Mouse (Mus musculus): Measurements from ENCODE around the gene Mad1l1. TPM values are rescaled to one million over a fixed set of nuclear protein-coding genes. Genes with fewer than 3 reads are reported as not detected.
A peak's percentile ranks its signal among the peaks of the same experiment; 100 is the strongest.

Gene Mad1l1
- total RNA-seq, 2 experiments from 2014 or later: 18.2 to 18.8 TPM

DNA sequence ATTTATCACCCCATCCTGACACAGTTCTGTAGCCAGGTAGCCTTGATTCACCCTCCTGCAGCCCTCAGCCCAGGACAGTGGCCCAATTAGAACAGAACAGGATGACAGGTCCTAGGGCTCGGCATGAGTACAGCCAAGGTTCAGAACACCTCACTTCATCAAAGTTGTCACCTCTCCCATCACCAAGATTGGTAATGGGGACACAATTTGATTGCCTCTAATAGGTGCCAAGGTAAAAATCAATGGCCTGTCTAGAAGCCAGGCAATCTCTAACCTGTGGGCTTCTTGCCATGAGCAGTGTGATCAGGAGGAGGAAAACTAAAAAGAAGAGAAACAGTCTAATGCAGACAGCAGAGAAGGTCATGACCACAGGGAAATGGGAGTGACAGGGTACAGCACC is 216.5 kb downstream of the Mad1l1 start:
- DNase-seq (ENCODE audit: low spot score in 2 of 2): no peak

DNA sequence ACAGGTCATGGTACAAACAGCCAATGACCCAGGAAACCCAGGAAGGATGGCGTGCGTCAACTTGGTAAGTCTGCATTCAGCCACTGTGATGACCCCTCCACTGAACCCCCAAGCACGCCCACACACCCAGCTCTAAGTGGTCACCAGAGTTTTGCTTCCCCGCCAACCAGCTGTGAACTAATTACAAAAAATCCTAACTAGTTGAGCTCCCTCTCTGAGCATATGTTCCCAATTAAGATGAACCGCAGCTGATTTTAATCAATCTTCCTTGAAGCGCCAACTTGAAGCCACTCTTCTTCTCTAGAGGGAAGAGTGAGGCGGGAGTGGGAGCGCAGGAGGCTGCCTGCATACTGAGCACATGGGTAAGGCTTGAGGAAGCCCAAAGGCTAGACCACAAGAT is 218.6 kb downstream of the Mad1l1 start:
- no peak for DNase-seq (ENCODE audit: low spot score in 2 of 2)

DNA sequence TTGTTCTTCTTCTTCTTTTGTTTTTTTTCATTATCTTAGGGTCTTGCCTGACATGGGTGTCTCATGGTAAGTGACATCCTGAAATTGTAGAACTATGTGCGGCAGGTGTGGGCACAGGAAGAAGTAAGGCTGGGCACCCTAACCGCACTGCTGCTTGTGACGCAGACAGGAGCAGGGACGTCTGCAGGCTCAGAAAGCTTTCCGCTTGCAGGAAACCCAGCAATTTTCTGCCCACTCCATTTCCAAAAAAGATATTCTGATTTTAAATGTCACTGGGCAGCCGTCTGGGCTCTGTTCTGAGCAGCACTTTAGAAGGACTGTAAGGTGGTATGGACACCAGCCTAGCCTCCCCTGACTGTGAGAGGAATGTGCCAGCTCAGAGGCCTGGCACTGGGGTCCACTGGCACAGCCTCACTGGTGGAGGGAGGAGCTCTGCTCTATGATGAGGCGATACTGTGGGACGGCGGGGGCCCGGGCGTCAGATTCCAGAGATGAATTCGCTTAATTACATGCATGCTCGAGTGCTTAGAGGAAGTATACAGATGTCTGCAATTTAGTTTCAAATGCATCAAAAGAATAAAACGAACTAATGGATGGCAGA is 219.8 kb downstream of the Mad1l1 start:
- peak in 1 of 2 experiments; percentile 16 for DNase-seq (ENCODE audit: low spot score in 2 of 2)

DNA sequence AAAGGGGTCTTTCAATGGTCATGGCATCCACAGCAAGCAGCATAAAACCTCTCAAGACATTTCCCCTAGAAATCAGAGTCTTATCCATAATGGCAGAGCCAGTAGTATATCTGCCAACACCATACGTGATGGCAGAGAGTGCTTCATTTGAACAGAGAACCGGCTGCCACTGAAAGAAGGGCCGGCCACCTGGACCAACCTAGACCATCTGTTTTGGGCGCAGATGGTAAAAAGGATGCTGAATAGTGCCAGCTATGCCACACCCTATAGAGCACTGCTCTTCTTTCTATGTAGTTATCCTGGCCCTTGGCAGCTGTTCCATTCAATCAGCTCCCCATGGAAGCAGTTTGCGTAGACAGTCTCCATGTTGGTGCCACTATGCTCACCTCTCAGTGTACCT is 222.6 kb downstream of the Mad1l1 start:
- DNase-seq (ENCODE audit: low spot score in 2 of 2): peak; percentile 40 to 61

DNA sequence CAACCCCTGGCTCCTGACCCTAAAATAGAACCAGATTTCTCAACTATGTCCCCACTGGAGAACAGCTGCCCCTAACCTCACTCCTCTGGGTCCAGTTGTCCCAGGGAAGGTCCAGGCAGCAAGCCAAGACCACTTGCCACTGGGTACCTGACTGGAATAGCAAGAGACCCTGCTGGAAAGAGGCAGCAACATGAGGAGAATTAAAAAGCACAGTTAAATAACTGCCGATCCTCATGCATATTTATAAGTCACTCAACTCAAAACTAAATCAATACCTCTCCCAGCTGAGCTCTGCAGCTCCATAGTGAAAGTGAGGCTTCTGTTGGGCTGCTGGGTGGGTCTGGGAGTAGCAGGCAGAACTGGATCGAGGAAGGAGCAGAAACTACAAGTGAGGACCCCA is 226.1 kb downstream of the Mad1l1 start:
- peak; percentile 56 to 89 for DNase-seq (ENCODE audit: low spot score in 2 of 2)

DNA sequence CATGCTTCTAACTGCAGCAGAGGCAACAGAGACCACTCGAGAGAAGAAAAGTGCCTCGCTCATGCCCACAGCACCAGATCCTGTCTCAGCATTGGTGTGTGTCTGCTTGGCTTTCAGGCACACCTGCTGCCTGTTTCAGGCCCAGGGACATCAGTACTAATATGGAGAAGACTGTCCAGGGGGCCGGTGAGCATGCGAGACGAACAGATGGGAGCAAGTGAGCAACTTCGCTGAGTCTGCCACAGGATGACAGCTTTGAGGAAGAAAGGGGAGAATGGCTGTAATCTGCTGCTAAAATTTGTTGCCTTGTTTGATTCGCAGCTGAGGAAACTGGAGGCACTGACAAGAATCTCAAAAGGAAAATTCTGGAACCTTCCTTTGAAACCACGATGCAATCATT is 227.9 kb downstream of the Mad1l1 start:
- peak in 1 of 2 experiments; percentile 33 for DNase-seq (ENCODE audit: low spot score in 2 of 2)

DNA sequence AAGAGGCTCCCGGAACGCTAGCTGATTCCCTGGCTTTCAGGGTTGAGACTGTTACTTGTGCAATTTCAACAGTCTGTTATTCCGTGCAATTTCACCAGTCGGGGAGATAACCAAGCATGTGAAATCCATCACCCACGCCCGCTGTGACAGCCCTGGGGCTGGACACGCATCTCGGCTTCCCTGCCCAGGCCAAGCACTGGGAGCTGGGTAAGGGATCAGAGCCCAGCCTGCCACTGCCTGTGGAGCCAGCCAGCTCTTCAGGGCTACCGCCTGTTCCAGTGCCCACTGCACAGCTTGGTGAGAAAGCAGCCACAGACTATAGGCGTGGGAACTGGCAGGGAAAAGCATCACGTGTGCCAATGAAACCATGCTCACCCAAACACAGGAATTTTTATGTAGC is 229.8 kb downstream of the Mad1l1 start:
- DNase-seq (ENCODE audit: low spot score in 2 of 2): peak; percentile 52 to 70

DNA sequence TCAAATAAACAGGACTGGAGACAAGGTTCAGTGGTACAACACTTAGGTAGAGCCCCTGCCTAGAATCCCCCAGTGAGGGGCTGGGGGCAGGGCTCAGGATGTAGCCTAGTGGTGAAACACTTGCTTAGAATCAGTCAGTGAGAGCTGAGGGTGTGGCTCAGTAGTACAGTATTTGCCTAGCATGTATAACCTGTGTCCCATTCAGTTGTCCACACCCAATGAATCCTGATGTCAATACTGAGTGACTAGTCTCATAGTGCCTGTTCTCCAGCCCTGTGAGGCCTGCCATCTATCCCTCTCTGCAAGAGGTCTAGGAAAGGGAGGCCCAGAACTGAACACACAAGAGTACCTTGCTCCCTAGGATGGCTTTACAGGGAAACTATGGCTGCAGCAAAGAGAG is 232.1 kb downstream of the Mad1l1 start:
- DNase-seq (ENCODE audit: low spot score in 2 of 2): no peak

DNA sequence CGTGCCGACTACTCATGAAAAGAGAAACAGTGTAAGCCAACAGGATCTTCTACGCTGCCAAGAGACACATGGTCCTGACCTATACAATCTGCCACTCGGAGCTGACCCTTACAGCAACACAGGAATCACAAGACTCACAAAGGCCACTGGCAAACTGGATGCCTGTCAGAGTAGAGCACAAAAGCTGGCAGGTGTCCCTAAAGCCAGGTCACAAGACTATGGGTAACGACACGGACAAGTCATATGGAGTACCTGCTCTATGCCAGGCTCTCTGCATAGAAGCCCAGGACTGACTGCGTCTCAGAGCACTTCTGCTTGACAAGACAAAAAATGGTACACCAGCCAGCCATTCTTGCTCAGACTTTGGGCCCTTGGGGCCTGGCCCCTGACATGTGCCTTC is 234.1 kb downstream of the Mad1l1 start:
- DNase-seq (ENCODE audit: low spot score in 2 of 2): no peak

DNA sequence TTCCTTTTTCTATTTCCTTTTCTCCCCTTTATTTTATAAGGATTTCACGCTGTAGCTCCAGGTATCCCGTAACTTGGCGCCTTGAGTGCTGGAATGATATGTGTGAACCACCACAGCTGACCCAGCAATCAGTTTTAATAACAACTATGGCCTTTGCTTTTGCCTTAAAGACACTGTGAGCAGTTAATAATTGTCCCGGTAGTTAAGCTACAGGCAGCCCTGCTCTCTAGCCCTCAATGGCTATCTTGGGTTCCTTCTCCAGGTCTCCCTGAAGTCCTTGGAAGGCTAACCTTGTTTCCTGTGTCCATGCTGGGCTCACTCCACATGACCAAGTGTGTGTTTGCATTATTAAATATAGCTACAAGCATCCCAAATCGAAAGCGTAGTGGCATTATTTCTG is 237.0 kb downstream of the Mad1l1 start:
- DNase-seq (ENCODE audit: low spot score in 2 of 2): no peak

DNA sequence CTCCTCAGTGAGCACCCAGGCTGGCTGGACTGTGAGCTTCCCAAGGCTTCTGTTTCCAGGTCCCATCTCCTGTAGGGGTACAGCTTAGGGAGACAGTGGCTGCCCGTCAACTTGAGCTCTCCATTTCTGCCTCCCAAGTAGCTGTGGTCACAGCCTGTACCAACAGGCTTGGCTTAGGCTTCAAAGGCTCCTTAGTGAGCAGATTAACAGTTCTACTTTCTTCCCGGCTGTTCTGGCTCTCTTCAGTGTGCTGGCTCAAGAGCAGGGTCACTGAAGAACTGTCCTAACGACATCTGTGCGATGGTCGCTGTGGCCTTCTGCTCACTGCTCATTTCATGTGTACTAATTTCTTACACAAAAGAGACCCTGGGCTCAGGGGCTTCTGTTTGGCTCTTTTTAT is 237.4 kb downstream of the Mad1l1 start:
- DNase-seq (ENCODE audit: low spot score in 2 of 2): peak in 1 of 2 experiments; percentile 36

DNA sequence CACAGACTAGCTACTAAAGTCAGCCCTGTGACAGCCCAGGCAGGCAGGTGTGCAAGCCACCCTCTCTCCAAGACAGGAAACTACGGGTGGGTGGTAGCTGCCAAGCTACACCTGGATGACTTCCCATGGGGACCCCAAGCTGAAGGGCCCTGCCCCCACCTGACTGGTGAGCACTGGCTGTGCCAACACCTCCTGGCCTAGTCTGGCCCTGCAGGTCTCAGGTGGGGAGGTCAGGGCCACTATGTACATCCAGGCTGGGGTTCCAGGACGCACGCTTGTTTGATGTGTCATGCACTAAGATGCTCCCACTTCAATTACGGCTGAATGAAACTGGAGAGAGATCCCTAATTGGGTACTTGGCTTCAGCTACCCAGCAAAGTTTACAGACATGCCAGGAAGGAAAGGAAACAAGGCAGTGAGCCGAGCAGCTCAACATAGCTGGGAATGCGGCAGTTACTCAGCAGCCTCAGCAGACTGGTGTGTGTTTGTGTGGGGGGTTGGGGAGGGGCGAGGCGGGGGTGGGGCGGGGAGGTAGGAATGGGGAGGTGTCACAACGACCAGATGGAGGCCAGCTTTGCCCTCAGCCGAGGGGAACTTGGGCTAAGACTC is 239.0 kb downstream of the Mad1l1 start:
- DNase-seq (ENCODE audit: low spot score in 2 of 2): peak in 1 of 2 experiments; percentile 60

DNA sequence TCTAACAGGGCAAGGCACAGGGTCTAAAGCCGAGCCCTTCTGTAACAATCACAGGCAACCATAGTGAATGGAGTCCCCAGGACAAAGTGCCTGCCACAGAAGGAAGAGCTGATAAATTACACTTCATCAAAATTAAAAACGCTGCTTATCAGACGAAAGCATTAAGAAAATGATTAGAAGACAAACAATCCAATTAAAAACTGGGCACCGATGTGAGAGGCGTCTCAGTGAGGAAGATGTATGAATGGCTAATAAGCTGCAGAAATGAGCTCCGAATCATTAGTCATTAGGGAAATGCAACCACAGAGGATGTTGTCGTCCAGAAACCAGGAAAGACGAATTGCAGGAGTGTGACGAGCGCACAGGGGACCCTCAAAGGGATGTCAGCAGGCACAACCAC is 240.3 kb downstream of the Mad1l1 start:
- no peak for DNase-seq (ENCODE audit: low spot score in 2 of 2)

DNA sequence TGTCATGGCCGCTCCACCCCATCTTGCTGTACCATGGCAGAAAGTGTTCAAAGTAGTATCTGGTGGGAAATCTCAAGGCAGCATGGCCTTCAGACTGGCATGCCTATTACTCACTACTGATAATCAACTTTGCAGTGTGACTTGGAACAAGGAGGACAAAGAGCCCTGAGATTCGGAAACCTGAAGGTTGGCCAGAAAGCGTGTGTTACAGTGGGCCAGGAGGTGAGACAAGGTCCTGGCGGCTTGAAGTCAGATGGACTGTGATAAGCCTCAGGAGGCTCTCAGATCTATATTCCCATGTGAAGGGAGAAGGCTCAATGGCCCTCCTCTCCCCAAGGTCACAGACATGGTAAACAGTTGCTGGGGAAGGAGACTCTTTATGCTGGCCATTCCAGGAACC is 241.8 kb downstream of the Mad1l1 start:
- no peak for DNase-seq (ENCODE audit: low spot score in 2 of 2)

DNA sequence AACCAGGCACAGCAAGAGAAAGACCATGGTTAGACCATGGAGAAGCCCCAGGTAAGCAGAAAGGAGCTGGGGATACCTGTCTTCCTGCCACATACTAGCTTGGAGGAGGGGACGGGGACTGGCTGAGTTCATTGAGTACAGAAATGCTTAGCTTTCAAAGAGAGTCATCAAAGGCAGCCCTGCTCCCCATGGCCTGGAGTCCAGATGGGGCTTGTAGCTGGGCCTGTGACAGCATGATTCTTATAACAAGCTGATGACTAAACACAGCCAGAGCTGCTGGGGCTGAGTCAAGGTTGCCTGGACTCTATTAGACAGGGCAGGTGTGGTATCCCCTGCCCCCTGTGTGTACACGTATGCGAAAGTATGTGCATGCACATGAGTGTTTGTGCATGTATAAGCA is 242.9 kb downstream of the Mad1l1 start:
- no peak for DNase-seq (ENCODE audit: low spot score in 2 of 2)

DNA sequence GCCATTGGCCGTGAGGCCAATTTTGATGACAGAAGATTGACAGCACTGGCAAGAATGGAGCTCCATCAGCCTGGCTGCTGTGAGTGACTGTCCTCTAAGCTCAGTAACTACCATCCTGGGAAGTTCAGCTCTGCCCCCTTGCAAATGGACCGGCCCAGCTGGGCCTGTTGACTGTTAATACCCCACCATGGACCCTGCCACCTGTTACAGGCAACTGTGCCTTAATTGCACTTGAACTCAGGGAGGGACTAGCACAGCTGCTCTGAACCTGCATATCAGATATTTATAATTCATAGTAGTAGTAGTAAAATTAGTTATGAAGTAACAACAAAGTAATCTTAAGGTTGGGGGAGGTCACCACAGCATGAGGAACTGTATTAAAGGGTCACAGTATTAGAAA is 244.9 kb downstream of the Mad1l1 start:
- DNase-seq (ENCODE audit: low spot score in 2 of 2): no peak

DNA sequence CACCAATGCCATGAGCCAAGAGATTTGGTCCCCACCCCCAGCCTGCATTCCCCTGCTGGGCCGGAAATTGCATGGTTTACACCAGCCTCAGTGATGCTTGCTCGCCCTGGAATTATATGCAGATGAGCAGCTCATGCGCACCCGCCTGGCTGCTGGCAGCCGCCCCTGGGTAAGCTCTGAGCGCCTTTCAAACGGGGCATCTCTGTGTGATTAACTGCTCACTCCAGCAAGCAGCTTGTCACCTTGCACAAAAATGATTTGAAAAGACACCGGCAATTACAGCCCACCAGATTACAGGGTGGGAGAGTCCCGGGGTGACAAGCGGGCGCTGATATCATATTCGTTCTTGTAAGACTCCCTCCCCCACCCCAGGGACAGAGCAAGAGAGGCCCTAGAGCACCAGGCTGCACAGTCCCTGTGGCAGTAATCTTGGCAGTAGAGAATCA is 247.7 kb downstream of the Mad1l1 start:
- DNase-seq (ENCODE audit: low spot score in 2 of 2): no peak

DNA sequence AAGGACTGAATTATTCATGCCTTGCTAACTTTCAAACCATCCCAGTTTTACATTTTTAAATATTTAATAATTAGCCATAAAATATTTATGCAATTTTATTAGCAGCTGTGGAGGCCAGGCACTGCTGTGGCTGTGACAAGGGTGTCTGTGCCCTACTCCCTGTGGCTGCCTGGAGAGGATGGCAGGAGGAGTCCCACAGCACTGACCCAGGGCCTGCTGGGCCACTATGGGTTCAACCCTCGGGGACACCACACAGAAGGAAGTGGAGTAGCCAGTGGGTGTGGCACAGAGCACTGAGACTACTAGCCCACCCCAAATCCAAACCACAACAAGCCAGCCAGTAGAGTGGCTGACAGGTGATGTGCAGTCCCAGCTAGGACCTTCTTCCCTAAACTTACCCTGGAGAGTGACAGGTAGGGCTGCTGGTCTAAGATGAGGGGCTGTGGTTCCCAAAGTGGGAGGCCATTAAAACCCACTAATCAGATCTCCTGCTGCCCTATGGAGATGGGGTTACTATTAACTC is 248.1 kb downstream of the Mad1l1 start:
- no peak for DNase-seq (ENCODE audit: low spot score in 2 of 2)

DNA sequence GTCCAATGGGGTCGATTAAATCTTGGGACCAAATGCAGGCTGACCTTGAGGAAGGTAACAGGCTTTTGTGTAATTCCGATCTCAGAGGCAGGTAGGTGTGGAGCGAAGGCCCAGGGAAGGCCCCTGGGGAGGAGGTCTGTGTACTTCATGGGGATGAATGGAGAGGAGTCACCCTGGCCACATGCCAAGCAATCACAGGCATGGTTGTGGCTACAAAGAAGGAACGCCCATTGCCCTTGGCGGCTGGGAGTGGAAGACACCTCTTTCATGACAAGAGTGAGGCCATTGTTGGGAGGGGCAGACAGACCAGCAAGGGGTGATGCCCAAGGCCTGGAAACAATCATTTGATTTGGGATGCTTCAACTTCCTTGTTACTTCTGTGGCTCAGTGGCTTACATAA is 252.8 kb downstream of the Mad1l1 start:
- DNase-seq (ENCODE audit: low spot score in 2 of 2): no peak

DNA sequence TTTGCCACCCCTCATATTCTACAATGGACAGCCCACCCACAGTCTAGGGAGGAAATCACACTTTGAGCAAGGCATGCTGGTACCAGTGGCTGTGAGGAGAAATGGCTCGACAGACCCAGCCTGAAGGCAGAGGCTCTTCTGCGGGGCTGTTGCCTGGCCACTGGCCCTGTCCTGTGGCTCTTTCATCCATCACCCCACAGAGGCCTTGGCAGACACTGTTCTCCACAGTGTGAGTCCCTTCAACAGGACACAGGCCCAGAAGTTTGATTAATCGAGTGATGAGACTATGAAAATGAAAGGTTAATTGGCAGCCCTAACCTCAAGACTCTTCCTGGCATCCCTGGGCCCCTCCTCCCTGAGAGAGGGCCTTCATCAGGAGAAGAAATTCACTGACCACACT is 253.3 kb downstream of the Mad1l1 start:
- DNase-seq (ENCODE audit: low spot score in 2 of 2): no peak

DNA sequence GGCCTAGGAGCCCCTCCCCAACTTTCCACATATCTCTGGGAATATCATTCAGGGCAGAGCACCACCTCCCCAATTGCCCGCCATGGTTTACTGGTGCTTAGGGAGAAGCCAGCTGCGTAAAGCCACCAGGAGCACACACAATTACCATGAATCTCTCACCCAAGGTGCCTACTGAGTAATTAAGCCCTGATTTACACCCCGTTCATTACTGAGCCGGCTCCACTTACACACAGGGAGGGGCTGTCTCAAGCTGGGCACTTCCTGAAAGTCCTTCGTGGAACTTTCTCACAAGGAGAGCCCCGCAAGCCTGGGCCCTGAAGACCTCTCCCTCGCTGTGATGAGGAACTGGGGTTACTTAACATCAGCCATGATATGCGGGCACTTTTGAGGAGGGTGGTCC is 254.6 kb downstream of the Mad1l1 start:
- no peak for DNase-seq (ENCODE audit: low spot score in 2 of 2)

DNA sequence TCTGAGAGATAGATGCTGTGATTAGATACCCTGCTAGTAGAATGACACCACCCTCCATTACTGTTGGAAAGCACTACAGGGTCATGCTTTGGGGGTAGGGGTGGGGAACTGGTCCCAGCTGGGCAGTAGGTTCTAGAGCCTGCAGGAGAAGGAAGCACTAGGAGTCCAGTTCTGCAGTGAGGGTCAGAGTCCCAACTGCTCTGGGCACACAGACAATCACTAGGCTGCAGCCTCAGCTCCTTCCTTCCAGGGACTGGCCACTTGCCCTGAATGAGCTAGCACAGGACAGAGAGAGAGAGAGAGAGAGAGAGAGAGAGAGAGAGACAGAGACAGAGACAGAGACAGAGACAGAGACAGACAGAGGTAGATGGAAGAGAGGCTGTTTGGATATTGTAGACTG is 255.1 kb downstream of the Mad1l1 start:
- no peak for DNase-seq (ENCODE audit: low spot score in 2 of 2)

DNA sequence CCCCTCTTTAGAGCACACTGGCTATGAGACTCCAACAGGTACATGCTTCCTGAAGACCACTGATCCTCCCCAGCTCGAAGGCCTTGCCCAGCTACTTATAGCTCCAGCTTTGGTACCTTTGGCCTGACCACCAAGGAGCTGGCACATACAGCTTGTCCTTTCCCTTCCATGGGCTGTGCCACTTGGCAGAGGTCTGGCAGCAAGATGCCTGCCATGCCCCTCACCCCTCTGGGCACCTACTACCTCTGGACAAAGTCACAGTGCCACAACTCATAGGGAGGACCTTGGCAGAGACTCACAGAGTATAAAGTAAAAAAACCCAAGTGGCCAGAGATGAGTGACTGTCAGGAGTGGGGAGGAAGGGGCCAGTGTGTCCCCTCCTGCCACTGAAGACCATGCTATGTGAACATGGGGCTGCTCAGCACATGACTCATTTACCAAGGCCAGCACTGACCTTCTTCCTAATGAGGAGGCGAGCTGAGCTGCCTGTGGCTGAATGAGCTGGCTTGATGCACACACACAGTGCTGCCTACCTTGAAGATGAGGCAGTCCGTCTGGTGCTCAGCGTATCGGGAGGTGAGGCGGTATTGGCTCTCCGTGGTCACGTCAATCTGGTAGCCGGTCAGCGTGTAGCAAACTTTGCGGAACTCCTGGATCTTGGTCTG is 255.9 kb downstream of the Mad1l1 start:
- DNase-seq (ENCODE audit: low spot score in 2 of 2): no peak

Measured in layer of hippocampus, postnatal 14 days (tissue).